Mouse (Mus musculus) forebrain, embryonic 14.5 days (tissue): ENCODE measurements at regions not wholly inside any gene's neighbourhood (a gene's known extent, or its start where the extent isn't known, plus 50 kb on each side); places are given as distances from the start of the nearest gene placed in this dataset.

Experiments
- ATAC-seq: fragments of 200-750 bp; cut with Nextera tagmentation; 2 replicates; pipeline ENCODE4 v1.8.0; 2017; ENCODE audit warnings: mild to moderate bottlenecking, moderate library complexity
- DNase-seq: peaks from one replicate; pipeline ENCODE4 v3.0.0-alpha.2; 2015; ENCODE audit warnings: low spot score
- H3K27ac ChIP-seq: fragments of 300-500 bp; sonication (generic); 2 replicates; pipeline ENCODE4 v1.5.1; 2014; ENCODE audit warnings: low read depth, mild to moderate bottlenecking, control low read depth, low read length, moderate library complexity
- H3K27me3 ChIP-seq: fragments of 300-500 bp; sonication (generic); replicated peaks from 2 replicates; pipeline ENCODE4 v1.6.1; 2014; ENCODE audit warnings: low read length, control low read depth, mixed read lengths; ENCODE audit not compliant: control insufficient read depth, insufficient read depth
- H3K36me3 ChIP-seq: fragments of 300-500 bp; sonication (generic); 2 replicates; pipeline ENCODE4 v1.6.1; 2014; ENCODE audit warnings: low read length, control low read depth; ENCODE audit not compliant: control insufficient read depth, insufficient read depth
- H3K4me1 ChIP-seq: fragments of 300-500 bp; sonication (generic); 2 replicates; pipeline ENCODE4 v1.6.1; 2014; ENCODE audit warnings: antibody characterized with exemption, low read length, control low read depth; ENCODE audit not compliant: control insufficient read depth, insufficient read depth
- H3K4me2 ChIP-seq: fragments of 300-500 bp; sonication (generic); 2 replicates; pipeline ENCODE4 v1.6.1; 2014; ENCODE audit warnings: mild to moderate bottlenecking, control low read depth, low read length
- H3K4me3 ChIP-seq: fragments of 300-500 bp; sonication (generic); 2 replicates; pipeline ENCODE4 v1.5.1; 2014; ENCODE audit warnings: low read depth, low read length, control low read depth
- H3K9ac ChIP-seq: fragments of 300-500 bp; sonication (generic); 2 replicates; pipeline ENCODE4 v1.6.1; 2014; ENCODE audit warnings: mild to moderate bottlenecking, low read length, control low read depth, moderate library complexity
- H3K9me3 ChIP-seq: fragments of 300-500 bp; sonication (generic); replicated peaks from 2 replicates; pipeline ENCODE4 v1.6.1; 2016; ENCODE audit warnings: low read length, control low read depth, mixed read lengths; ENCODE audit not compliant: control insufficient read depth
- WGBS: fragments of 180-500 bp; shearing (Covaris S2); extraction: QIAGEN DNeasy Blood & Tissue Kit; methylation state at CpG from one replicate; pipeline ENCODE4 v1.1.7; 2014; 5-methylcytosine and 5-hydroxymethylcytosine counted together

DNA sequence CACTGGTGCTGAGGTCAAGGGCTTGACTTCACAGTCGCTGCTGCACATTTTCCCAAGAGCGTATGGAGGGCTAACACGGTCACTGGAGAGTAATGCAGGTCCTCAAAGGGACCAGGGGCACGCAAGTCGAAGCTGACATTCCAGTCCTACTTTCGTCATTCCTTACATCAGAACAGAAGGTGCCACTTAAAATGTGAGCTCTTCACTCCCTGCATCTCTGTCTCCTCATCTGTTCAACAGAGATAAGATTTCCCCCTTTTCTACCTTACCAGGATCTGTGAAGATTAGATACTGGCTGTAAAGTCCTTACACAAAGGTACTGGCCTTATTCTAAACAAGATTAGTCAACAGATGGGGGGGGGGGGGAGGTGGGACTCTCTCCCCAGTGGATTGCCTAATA lies 67.0 kb upstream of the Zeb2 start:
- DNase-seq (no peak), ATAC-seq (peak; percentile 18; the same call in 1 of the 2 replicates)
- H3K36me3 ChIP-seq, result no peaks in the 10 kb centered on the region
- no peak overlapping the region for H3K9ac ChIP-seq
- H3K4me3 ChIP-seq, result no peak overlapping the region
- H3K4me1 ChIP-seq, result peaks cover 4% of the 10 kb centered on the region; the same call in 1 of the 2 replicates
- 20% methylated on average over 6 of the region's 6 CpGs for WGBS
- H3K27ac ChIP-seq, result no peak overlapping the region
- no peaks in the 10 kb centered on the region for H3K27me3 ChIP-seq
- H3K4me2 ChIP-seq, result no peak overlapping the region
- H3K9me3 ChIP-seq, result no peaks in the 10 kb centered on the region

- H3K27ac ChIP-seq, result no peak overlapping the region
- H3K4me3 ChIP-seq, result no peak overlapping the region
- 33% methylated on average over 1 of the region's 1 CpGs for WGBS
- H3K27me3 ChIP-seq, result no peaks in the 10 kb centered on the region
- no peak for DNase-seq
- H3K4me1 ChIP-seq, result peaks cover 4% of the 10 kb centered on the region; the same call in 1 of the 2 replicates
- H3K9me3 ChIP-seq, result no peaks in the 10 kb centered on the region
- H3K36me3 ChIP-seq, result no peaks in the 10 kb centered on the region
- ATAC-seq, result no peak
- no peak overlapping the region for H3K4me2 ChIP-seq
- H3K9ac ChIP-seq, result no peak overlapping the region
These were observed 65.7 kb upstream of the Zeb2 start for GRCm38 (mm10) chr2:45182876-45183275.

- ATAC-seq (peak; percentile 71; the same call in 1 of the 2 replicates), DNase-seq (peak; percentile 66)
- 37% methylated on average over 7 of the region's 7 CpGs for WGBS
These were observed 64.4 kb upstream of the Zeb2 start for GRCm38 (mm10) chr2:45181552-45181951.

GRCm38 (mm10) chr2:45178849-45179453 lies 61.8 kb upstream of the Zeb2 start:
- WGBS, result 92% methylated on average over 1 of the region's 1 CpGs
- no peak for DNase-seq
- Histone ChIP-seq H3K4me2 (no peak overlapping the region), H3K9ac (no peak overlapping the region), H3K36me3 (no peaks in the 10 kb centered on the region), H3K4me1 (no peaks in the 10 kb centered on the region), H3K9me3 (no peaks in the 10 kb centered on the region; the same call in 1 of the 2 replicates), H3K27ac (no peak overlapping the region), H3K27me3 (no peaks in the 10 kb centered on the region), H3K4me3 (no peak overlapping the region)
- ATAC-seq, result no peak

More at GRCm38 (mm10) chr2:45181552-45181951, 64.4 kb upstream of the Zeb2 start:
- Histone ChIP-seq H3K4me1 (peaks cover 4% of the 10 kb centered on the region; the same call in 1 of the 2 replicates), H3K4me2 (no peak overlapping the region), H3K27ac (no peak overlapping the region), H3K9me3 (no peaks in the 10 kb centered on the region), H3K27me3 (no peaks in the 10 kb centered on the region), H3K36me3 (no peaks in the 10 kb centered on the region), H3K4me3 (no peak overlapping the region), H3K9ac (peak overlapping the region; percentile 13; the same call in 1 of the 2 replicates)

GRCm38 (mm10) chr2:45172382-45172781 lies 55.2 kb upstream of the Zeb2 start:
- no peak overlapping the region for H3K27ac ChIP-seq
- no peak overlapping the region for H3K4me2 ChIP-seq
- no peak for DNase-seq
- WGBS, result 85% methylated on average over 8 of the region's 8 CpGs
- H3K27me3 ChIP-seq, result no peaks in the 10 kb centered on the region
- no peak overlapping the region for H3K4me3 ChIP-seq
- H3K9me3 ChIP-seq, result no peaks in the 10 kb centered on the region; the same call in 1 of the 2 replicates
- peaks cover 7% of the 10 kb centered on the region for H3K4me1 ChIP-seq
- no peak overlapping the region for H3K9ac ChIP-seq
- no peak for ATAC-seq
- H3K36me3 ChIP-seq, result no peaks in the 10 kb centered on the region

- DNase-seq, result no peak
- Histone ChIP-seq H3K36me3 (no peaks in the 10 kb centered on the region), H3K9me3 (no peaks in the 10 kb centered on the region; the same call in 1 of the 2 replicates), H3K4me2 (no peak overlapping the region), H3K4me1 (peaks cover 7% of the 10 kb centered on the region), H3K9ac (no peak overlapping the region), H3K27ac (no peak overlapping the region), H3K27me3 (no peaks in the 10 kb centered on the region), H3K4me3 (no peak overlapping the region)
- ATAC-seq, result no peak
- 59% methylated on average over 12 of the region's 12 CpGs for WGBS
These were observed 54.5 kb upstream of the Zeb2 start for GRCm38 (mm10) chr2:45171520-45172173.

DNA sequence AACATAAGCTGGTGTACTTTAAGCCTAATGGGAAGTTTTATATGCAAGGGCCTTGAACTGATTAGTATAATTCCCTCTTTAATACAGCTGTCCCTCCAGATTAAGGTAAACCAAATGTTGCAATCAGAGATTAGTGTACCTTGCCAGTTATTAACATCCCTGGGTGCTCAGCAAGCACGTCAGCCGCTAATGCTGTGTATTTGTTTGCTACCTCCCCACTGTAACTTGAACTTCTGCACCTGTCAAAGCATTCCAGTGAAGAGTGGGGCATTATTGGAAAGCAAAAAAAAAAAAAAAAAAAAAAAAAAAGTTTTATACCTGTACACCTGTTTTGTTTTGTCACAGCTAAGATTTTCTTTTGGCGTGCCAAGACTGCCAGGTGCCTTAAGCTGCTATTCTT lies 53.1 kb upstream of the Zeb2 start:
- ATAC-seq, result peak; percentile 49
- peaks cover 7% of the 10 kb centered on the region for H3K4me1 ChIP-seq
- H3K4me3 ChIP-seq, result no peak overlapping the region
- no peaks in the 10 kb centered on the region; the same call in 1 of the 2 replicates for H3K9me3 ChIP-seq
- H3K4me2 ChIP-seq, result no peak overlapping the region
- H3K36me3 ChIP-seq, result no peaks in the 10 kb centered on the region
- 24% methylated on average over 3 of the region's 3 CpGs for WGBS
- H3K27me3 ChIP-seq, result no peaks in the 10 kb centered on the region
- DNase-seq, result no peak
- no peak overlapping the region for H3K9ac ChIP-seq
- H3K27ac ChIP-seq, result no peak overlapping the region

GRCm38 (mm10) chr2:45169429-45170070 lies 52.4 kb upstream of the Zeb2 start:
- peaks cover 7% of the 10 kb centered on the region for H3K4me1 ChIP-seq
- H3K4me2 ChIP-seq, result no peak overlapping the region
- H3K36me3 ChIP-seq, result no peaks in the 10 kb centered on the region

GRCm38 (mm10) chr2:45168606-45169005 lies 51.4 kb upstream of the Zeb2 start:
- ATAC-seq, result no peak
- Histone ChIP-seq H3K4me1 (peaks cover 7% of the 10 kb centered on the region), H3K4me2 (no peak overlapping the region), H3K27me3 (no peaks in the 10 kb centered on the region), H3K36me3 (no peaks in the 10 kb centered on the region), H3K4me3 (no peak overlapping the region), H3K9me3 (no peaks in the 10 kb centered on the region), H3K27ac (no peak overlapping the region), H3K9ac (no peak overlapping the region)
- no peak for DNase-seq
- WGBS, result 86% methylated on average over 3 of the region's 3 CpGs

More at GRCm38 (mm10) chr2:45169429-45170070, 52.4 kb upstream of the Zeb2 start:
- WGBS, result 8% methylated on average over 9 of the region's 9 CpGs
- Histone ChIP-seq H3K4me3 (no peak overlapping the region), H3K9ac (no peak overlapping the region), H3K27ac (no peak overlapping the region), H3K27me3 (no peaks in the 10 kb centered on the region), H3K9me3 (no peaks in the 10 kb centered on the region)
- ATAC-seq (peak; percentile 61), DNase-seq (peak; percentile 48)
